Mouse (Mus musculus): Measurements from ENCODE around the gene Myoz2. TPM values are rescaled to one million over a fixed set of nuclear protein-coding genes. Genes with fewer than 3 reads are reported as not detected.

Myoz2 gene
- polyA plus RNA-seq, 1 experiment from 2014 or later: 2.8 TPM

DNA sequence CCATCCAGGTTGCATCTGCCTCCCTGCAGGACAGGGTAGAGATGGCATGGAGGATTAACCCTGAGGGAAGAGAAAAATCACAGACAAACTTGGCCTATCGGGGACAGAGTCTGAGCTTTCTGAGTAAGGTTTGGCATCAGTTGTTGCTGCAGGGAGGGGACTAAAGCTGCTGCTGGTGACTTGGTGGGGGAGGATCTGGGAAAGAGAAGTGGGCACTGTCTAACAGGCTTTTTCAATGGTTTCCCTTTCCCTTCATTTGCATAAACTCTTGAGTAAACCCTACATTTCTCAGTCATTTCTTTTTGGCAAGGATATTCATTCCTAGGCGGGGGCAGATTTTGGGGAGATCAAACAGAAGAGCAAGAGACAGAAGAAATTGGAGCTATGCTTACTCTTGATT lies 27.1 kb upstream of the Myoz2 start:
- Histone ChIP-seq H3K36me3 (replicated peaks) (no peaks in the 10 kb centered on the region), H3K27me3 (no peaks in the 10 kb centered on the region), H3K4me1 (replicated peaks) (0 out of 2 replicates have a peak, but pooled peaks cover 8% of the 10 kb centered on the region), H3K9ac (no peak overlapping the region), H3K9me3 (replicated peaks) (no peaks in the 10 kb centered on the region), H3K4me2 (no peak overlapping the region), H3K27ac (replicated peaks) (no peak overlapping the region), H3K4me3 (replicated peaks) (no peak overlapping the region)
- no peak for ATAC-seq (ENCODE audit: insufficient read depth)
- 62% methylated on average over 2 of the region's 2 CpGs for WGBS (ENCODE audit: insufficient replicate concordance)

DNA sequence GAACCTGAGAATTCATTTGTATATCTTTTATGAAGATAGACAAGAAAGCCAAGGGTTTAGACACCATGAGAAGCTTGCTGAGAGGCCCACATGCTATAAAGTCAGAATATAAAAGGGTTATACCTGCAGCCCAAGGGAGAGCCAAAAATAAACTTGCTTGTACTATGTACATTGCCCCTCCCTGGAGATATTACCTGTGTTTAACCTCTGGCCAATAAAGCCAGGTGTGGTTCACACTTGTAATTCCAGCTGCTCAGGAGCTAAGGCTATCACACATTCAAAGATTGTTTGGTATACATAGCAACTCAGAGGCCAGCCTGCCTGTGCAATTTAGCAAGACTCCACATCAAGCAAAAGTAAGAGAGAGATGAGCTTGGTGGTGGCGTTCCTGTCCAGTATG lies 24.0 kb upstream of the Myoz2 start:
- H3K27me3 ChIP-seq: no peaks in the 10 kb centered on the region
- no peak overlapping the region for H3K4me2 ChIP-seq
- H3K9ac ChIP-seq: no peak overlapping the region
- H3K36me3 ChIP-seq (replicated peaks): no peaks in the 10 kb centered on the region
- no peak for ATAC-seq (ENCODE audit: insufficient read depth)
- 72% methylated on average over 1 of the region's 1 CpGs for WGBS (ENCODE audit: insufficient replicate concordance)
- no peak overlapping the region for H3K4me3 ChIP-seq (replicated peaks)
- no peaks in the 10 kb centered on the region for H3K9me3 ChIP-seq (replicated peaks)
- no peak overlapping the region for H3K27ac ChIP-seq (replicated peaks)
- 0 out of 2 replicates have a peak, but pooled peaks cover 2% of the 10 kb centered on the region for H3K4me1 ChIP-seq (replicated peaks)

DNA sequence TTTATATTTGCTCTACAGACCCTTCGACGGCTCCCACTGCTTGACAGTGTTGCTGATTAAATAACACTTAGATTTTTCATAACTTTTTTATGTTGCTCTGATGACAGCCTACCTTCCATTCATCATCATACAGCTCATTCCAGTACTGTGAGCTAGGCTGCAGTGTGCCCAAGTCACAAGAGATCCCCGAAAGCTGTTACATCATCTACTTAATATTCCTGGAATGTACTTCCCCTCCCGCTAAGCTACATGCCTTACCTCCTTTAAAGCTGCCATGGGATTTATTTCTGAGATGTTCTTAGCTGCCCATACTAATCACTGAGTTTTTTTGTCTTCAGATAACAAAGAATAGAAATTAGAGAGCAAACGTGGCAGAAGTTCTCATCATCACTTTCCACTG lies 19.4 kb upstream of the Myoz2 start:
- Histone ChIP-seq H3K27ac (replicated peaks) (no peak overlapping the region), H3K9me3 (replicated peaks) (no peaks in the 10 kb centered on the region), H3K4me2 (no peak overlapping the region), H3K9ac (no peak overlapping the region), H3K4me1 (replicated peaks) (no peaks in the 10 kb centered on the region), H3K4me3 (replicated peaks) (no peak overlapping the region), H3K27me3 (no peaks in the 10 kb centered on the region), H3K36me3 (replicated peaks) (no peaks in the 10 kb centered on the region)
- 70% methylated on average over 5 of the region's 5 CpGs for WGBS (ENCODE audit: insufficient replicate concordance)
- ATAC-seq (ENCODE audit: insufficient read depth): no peak

DNA sequence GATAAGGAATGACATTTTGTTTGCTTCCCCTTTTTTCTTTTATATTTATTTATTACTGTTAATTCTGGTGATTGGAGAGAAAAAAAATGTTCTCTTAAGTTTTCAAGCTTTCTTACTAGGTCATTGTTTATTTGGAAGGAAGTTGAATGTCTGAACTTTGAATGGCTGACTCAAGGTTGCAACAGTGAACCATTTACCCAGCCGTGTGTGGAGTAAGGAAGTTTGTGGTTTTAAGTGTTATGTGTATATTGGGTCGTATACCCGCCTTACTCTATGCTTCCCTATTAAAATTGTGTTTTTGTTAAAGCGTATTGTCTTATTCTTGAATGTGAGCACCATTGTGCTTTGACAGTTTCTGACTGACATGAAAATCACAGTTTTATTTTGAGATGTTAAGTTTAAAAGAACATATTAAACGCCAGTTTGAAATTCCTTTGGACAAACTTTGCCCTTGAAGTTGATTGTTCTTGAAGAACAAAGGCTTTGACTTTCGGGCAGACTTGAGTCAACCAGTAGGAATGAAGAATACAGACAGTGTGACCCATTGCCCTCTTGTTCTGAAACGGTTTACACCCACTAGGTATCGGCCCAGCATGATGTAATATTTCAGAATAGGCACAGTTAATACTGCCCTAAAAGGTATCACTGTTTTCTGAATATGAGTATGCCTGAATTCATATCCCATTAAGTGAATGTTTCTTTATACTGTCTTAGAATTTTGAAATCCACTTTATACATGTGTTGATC lies 18.6 kb upstream of the Myoz2 start:
- no peak overlapping the region for H3K27ac ChIP-seq (replicated peaks)
- 28% methylated on average over 8 of the region's 8 CpGs for WGBS (ENCODE audit: insufficient replicate concordance)

DNA sequence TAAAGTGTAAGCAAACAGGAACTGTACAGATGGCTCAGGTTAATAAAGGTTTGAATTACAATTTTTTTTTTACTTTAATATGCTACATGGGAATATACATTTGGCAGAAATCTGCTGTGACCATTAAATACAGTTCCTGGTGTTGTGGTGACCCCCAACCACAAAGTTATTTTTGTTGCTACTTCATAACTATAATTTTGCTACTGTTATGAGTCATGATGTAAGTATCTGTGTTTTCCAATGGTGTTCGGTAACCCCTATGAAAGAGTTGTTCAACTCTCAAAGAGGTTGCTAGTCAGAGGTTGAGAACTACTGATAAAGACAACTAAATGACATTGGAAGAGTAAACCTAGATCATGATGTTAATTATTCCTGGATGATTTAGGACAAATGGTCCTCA lies 7.5 kb upstream of the Myoz2 start:
- Histone ChIP-seq H3K4me2 (no peak overlapping the region), H3K9me3 (replicated peaks) (no peaks in the 10 kb centered on the region), H3K9ac (no peak overlapping the region), H3K4me3 (replicated peaks) (no peak overlapping the region), H3K4me1 (replicated peaks) (no peaks in the 10 kb centered on the region), H3K27ac (replicated peaks) (no peak overlapping the region), H3K27me3 (no peaks in the 10 kb centered on the region), H3K36me3 (replicated peaks) (no peaks in the 10 kb centered on the region)
- no peak for ATAC-seq (ENCODE audit: insufficient read depth)
- WGBS (ENCODE audit: insufficient replicate concordance): 76% methylated on average over 1 of the region's 1 CpGs

More for the DNA sequence above, 18.6 kb upstream of the Myoz2 start:
- no peak overlapping the region for H3K9ac ChIP-seq
- no peaks in the 10 kb centered on the region for H3K9me3 ChIP-seq (replicated peaks)
- H3K4me3 ChIP-seq (replicated peaks): no peak overlapping the region
- no peaks in the 10 kb centered on the region for H3K27me3 ChIP-seq
- no peaks in the 10 kb centered on the region for H3K36me3 ChIP-seq (replicated peaks)
- ATAC-seq (ENCODE audit: insufficient read depth): no peak
- H3K4me1 ChIP-seq (replicated peaks): no peaks in the 10 kb centered on the region
- H3K4me2 ChIP-seq: no peak overlapping the region

DNA sequence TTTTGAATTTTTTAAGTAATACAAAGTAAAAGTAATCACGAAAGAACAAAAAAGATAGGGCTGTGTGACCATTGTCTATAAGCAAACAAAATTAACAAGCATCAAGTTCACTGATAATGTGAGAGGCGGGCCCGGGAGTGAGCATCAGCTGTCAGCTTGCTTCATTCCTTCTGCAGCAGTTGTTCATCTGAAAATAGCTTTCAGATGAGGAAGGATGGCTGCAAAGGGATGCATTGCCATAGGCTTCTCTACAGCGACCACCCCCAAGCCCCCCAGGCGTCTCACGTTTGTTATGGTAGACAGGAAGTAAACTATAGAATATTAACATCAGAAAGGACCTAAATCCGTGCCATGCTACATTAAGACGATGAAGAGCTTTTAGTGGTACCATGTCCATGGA lies 1.0 kb downstream of the Myoz2 start:
- Histone ChIP-seq H3K27ac (replicated peaks) (no peak overlapping the region), H3K9ac (no peak overlapping the region), H3K4me2 (no peak overlapping the region), H3K9me3 (replicated peaks) (no peaks in the 10 kb centered on the region), H3K36me3 (replicated peaks) (no peaks in the 10 kb centered on the region), H3K27me3 (no peaks in the 10 kb centered on the region), H3K4me3 (replicated peaks) (no peak overlapping the region), H3K4me1 (replicated peaks) (no peaks in the 10 kb centered on the region)
- ATAC-seq (ENCODE audit: insufficient read depth): no peak
- WGBS (ENCODE audit: insufficient replicate concordance): 65% methylated on average over 8 of the region's 8 CpGs

DNA sequence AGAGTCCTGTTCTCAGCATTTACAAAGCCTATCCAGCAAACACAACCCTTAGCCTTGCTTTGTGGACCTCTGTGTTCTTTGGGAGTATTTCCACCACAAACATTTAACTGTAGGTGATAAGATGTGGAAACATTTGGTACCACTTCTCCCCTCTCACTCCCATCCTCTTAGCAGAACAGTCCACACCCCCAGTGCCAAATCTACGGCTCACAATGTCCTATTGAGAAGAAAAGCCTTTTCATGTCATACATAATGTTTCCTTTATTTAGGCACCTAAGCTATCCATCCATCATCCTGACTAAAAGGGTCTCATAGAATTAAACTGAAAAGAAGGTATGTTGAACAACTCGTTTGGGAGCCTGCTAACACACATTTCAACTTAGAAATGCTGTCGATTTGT lies 9.2 kb downstream of the Myoz2 start:
- Histone ChIP-seq H3K9ac (no peak overlapping the region), H3K27me3 (no peaks in the 10 kb centered on the region), H3K9me3 (replicated peaks) (no peaks in the 10 kb centered on the region), H3K4me3 (replicated peaks) (no peak overlapping the region), H3K4me2 (no peak overlapping the region), H3K4me1 (replicated peaks) (no peaks in the 10 kb centered on the region), H3K36me3 (replicated peaks) (no peaks in the 10 kb centered on the region), H3K27ac (replicated peaks) (no peak overlapping the region)
- WGBS (ENCODE audit: insufficient replicate concordance): 69% methylated on average over 3 of the region's 3 CpGs
- no peak for ATAC-seq (ENCODE audit: insufficient read depth)

DNA sequence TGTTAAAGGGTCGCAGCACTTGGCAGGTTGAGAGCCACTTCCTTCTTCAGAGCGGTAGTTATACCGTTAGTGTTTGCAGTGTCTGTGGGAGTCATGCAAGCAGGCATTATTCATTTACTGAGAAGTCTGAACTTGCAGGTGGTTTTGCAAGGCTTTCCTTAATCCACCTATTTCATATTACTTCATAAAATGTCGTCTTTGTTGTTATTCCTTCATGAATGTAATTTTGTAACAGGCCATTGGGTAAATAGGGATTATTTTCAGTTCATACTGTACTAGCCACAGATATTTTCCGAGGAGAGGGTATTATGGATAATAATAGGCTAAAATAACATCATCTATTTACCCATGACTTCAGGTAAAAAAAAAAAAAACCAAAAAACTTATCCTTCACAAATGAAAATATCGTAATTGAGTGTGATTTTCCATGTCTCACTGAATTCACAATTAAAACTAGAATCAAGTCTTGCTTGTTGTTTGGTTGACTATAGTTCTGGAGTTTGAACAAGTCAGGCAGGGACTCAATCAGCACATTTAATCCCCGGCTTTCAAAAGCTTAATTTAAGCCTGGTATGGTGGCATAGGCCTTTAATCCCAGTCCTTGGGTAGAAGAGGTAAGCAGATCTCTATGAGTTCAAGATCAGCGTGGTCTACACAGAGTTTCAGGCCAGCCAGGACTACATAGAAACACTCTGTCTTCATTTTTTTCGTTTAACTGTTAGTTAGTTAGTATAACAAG lies 10.2 kb downstream of the Myoz2 start:
- Histone ChIP-seq H3K4me3 (replicated peaks) (no peak overlapping the region), H3K9ac (no peak overlapping the region), H3K4me1 (replicated peaks) (no peaks in the 10 kb centered on the region), H3K9me3 (replicated peaks) (no peaks in the 10 kb centered on the region), H3K27me3 (no peaks in the 10 kb centered on the region), H3K27ac (replicated peaks) (no peak overlapping the region), H3K36me3 (replicated peaks) (no peaks in the 10 kb centered on the region), H3K4me2 (no peak overlapping the region)
- 51% methylated on average over 9 of the region's 9 CpGs for WGBS (ENCODE audit: insufficient replicate concordance)
- no peak for ATAC-seq (ENCODE audit: insufficient read depth)

DNA sequence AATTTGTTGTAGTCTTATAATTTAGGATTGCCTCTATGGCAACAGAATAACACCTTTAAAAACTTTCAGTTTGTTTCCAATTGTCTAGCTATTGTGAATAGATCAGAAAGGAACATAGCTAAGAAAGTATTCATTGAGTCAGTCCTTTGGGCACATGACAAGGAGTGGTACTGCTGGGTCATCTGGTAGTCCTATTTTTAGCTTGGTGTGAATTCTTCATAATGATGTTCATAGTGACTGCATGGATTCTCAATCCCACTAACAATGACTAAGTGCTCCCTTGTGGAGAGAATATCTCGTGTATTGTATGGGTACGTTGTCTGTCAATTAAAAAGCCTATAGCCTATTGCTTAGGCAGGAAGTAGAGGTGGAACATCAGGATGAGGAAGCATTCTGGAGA lies 16.0 kb downstream of the Myoz2 start:
- H3K4me3 ChIP-seq (replicated peaks): no peak overlapping the region
- 54% methylated on average over 2 of the region's 2 CpGs for WGBS (ENCODE audit: insufficient replicate concordance)
- H3K9ac ChIP-seq: no peak overlapping the region
- H3K4me1 ChIP-seq (replicated peaks): no peaks in the 10 kb centered on the region
- H3K27me3 ChIP-seq: no peaks in the 10 kb centered on the region
- H3K36me3 ChIP-seq (replicated peaks): no peaks in the 10 kb centered on the region
- H3K4me2 ChIP-seq: no peak overlapping the region
- H3K27ac ChIP-seq (replicated peaks): no peak overlapping the region
- no peak for ATAC-seq (ENCODE audit: insufficient read depth)
- no peaks in the 10 kb centered on the region for H3K9me3 ChIP-seq (replicated peaks)

DNA sequence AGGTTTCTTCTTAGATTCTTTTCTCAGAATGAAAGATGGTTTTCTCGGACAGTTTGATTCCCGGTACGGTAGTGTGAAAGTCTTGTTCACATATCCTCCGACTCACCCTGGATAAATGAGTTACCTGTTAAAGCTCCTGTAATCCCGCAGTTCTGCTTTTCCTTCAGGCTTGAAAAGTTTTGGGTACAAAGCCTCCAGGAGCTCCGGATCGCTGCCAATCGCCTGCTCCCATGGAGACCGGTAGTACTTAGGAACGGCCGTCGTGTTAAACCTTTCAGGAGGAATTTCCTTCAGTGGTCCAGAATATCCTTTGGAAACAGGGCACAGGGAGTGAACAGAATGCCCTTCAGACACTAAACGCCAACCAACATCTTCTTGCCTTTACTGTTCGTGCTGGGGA lies 21.3 kb downstream of the Myoz2 start:
- no peaks in the 10 kb centered on the region for H3K36me3 ChIP-seq (replicated peaks)
- H3K27me3 ChIP-seq: no peaks in the 10 kb centered on the region

DNA sequence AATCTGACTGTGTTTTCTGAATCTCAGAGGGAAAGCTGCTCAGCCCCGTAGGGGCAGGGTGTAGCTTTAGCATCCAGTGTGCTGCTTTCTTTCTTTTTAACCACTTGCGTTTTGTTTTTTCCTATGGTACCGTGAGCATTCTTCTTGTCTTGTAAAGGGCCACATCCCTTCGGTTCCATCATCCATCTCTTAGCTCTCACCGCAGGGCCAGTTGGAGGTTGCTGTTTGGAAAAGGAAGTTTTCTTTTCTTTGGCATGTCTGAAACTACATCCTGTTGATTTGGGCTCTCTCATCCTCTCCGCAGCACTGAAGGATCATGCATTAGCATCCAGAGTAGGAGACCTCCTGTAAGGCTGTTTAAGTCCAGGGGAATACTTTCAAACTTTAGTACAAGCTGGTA lies 25.4 kb downstream of the Myoz2 start:
- 30% methylated on average over 6 of the region's 6 CpGs for WGBS (ENCODE audit: insufficient replicate concordance)
- Histone ChIP-seq H3K4me3 (replicated peaks) (no peak overlapping the region), H3K27me3 (no peaks in the 10 kb centered on the region), H3K9ac (no peak overlapping the region), H3K27ac (replicated peaks) (no peak overlapping the region), H3K9me3 (replicated peaks) (no peaks in the 10 kb centered on the region), H3K36me3 (replicated peaks) (no peaks in the 10 kb centered on the region), H3K4me2 (no peak overlapping the region), H3K4me1 (replicated peaks) (no peaks in the 10 kb centered on the region)
- no peak for ATAC-seq (ENCODE audit: insufficient read depth)

More for the DNA sequence above, 21.3 kb downstream of the Myoz2 start:
- no peak for ATAC-seq (ENCODE audit: insufficient read depth)
- Histone ChIP-seq H3K9ac (no peak overlapping the region), H3K27ac (replicated peaks) (no peak overlapping the region), H3K4me1 (replicated peaks) (no peaks in the 10 kb centered on the region), H3K9me3 (replicated peaks) (no peaks in the 10 kb centered on the region), H3K4me3 (replicated peaks) (no peak overlapping the region), H3K4me2 (no peak overlapping the region)
- WGBS (ENCODE audit: insufficient replicate concordance): 80% methylated on average over 14 of the region's 14 CpGs

All from liver, embryonic 15.5 days (tissue).